Mouse (Mus musculus) spleen, postnatal 10 days (tissue): ENCODE data around the gene Itgbl1.
A peak's percentile ranks its signal among the peaks of the same experiment; 100 is the strongest.
"Not testable (repeated sequence)": the region's sequence is repeated elsewhere in the genome, so short reads cannot be mapped to it uniquely, and the experiment has no call there.

ENCODE experiments used
- DNase-seq, 2 experiments: peaks; one replicate each; pipeline ENCODE4 v3.0.0; 2021 to 2022; ENCODE audit warnings: low spot score in 2 of 2

Gene Itgbl1

DNA sequence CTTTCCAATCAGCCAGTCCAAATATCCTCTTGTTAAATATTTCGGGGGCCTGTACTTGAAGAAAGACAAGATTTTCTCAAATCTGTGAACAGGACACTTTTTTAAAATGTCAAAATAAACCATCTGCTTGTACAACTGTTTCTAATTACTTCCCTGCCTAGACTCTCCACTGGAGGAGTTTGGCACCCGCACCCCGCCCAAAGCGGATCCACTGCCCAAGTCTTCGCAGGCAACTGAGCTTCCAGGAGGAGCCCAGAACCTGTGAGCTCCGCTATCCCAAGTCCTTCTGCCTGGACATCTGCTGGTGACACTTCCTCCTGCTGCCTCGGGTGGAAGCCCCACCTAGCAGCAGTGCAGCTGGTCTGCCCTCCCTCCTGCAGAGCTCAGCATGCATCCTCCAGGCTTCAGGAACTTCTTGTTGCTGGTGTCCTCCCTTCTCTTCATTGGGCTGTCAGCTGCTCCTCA lies at the start of gene Itgbl1:
TSS of gene Itgbl1 (plus strand) at position 51 of the 465 bp plus-strand sequence.
- DNase-seq = no peak

DNA sequence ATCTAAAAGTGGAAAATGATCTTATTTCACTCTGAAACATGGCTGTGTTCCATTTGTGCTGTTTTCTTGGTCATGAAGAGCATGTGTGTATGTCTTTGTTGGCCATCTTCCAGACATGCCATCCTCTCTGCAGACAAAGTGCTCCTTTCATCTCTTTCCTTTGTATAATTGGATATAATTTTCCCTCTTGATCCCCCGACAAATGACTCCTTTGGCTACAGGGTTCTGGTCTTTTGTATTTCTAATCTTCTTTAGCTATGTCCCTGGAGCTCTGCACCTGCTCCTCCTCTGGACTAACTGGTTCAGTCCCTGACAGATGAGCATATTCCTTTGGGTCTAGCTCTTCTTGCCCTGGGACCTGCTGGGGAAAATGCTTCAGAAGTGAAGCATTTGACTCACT lies 36.8 kb upstream of the Itgbl1 start:
- DNase-seq = no peak

DNA sequence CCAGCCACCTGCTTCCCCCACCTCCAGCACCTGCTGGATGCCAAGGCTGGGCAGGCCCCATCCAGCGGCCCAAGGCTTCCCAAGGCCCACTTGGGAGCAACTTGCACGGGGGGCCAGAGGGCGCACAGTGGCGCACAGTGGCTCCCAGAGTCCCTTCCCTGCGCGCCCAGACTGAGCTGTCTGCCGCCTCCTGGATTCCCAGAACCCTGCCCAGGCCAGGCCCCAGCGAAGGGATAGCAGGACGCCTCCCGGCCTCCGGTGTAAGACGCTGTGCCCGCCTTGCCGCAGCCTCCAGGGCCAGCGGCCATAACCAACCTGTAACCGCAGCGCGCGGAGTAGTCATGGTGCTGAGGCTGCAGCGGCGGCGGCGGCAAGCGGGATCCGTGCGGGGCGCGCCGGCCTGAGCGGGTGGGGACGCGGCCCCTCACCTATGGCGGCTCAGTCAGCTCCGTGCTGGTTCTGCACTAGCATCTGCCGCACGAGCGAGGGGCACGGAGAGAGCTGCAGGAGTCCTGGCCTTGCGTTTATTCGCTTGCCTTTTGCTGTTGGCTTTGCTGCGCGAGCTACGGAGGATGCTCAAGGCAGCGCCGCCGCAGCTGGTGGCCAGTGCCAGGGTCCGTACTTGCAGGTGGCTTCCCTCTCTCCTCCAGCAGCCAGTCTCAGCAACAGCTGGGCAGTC lies 33.1 kb upstream of the Itgbl1 start, which contains the start of gene Nalcn:
TSS of gene Nalcn (minus strand) at position 644 of the 679 bp plus-strand sequence.
- DNase-seq = no peak

- DNase-seq = no peak
Measured at GRCm38 (mm10) chr14:123627180-123627562, 32.6 kb upstream of the Itgbl1 start.

DNA sequence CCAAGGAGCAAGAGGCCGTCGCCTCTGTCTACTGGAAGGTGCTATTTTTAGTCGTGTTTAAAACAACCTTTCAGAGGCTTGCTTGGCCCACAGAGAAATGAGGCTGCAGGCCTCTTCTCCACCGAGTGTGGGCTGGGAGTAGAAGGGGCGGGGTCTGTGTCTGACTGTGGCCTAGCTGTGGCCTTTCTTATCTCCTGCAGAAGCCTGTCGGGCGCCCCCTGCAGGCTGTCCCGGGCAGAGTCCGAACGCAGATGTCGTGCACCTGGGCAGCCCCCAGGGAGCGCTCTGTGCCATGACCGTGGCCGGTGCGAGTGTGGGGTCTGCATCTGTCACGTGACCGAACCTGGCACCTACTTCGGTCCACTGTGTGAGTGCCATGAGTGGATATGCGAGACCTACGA lies 1.3 kb downstream of the Itgbl1 start:
- peak in 1 of 2 experiments; percentile 13 for DNase-seq

- DNase-seq = no peak
Measured at GRCm38 (mm10) chr14:123662386-123662785, 2.6 kb downstream of the Itgbl1 start.

GRCm38 (mm10) chr14:123663206-123663605 lies 3.4 kb downstream of the Itgbl1 start:
- DNase-seq = no peak

DNA sequence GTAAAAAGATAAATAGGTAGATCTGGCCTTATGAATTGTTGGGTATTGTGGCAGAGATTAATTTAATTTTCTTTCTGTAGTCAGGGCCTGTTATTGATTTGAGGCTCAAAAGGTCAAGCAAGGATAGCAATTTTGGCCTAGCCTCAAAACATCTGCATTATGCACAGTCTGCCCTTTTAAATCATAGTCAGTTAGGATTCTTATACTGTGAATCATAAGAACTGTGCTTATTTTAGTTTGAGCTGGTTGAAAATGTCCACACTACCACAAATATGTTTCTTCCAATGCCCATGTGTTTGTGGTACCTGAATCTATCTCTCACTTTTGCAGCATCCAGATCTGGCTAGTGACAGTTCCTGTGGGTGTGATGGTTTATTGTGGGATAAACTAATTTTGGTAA lies 4.7 kb downstream of the Itgbl1 start:
- no peak for DNase-seq

GRCm38 (mm10) chr14:123671076-123671475 lies 11.3 kb downstream of the Itgbl1 start:
- DNase-seq = not testable (repeated sequence)

DNA sequence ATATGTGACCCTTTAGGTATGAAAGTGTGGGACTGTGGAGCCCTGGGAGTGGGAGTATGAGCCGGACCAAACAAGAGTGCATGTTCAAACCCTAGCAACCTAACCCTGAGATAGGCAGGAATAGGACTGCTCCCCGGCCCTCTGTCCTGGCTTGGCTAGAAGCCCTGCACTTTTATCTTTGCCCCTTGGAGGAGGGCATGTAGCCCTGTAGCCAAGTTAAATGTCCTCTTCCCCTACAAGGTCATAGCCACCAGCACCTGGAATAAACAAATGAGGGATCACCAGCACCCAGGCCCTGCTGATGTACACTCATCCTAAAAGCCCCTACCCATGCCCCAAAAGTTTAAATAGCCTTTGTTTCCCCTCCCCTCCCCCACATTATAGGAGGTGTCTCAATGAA lies 18.3 kb downstream of the Itgbl1 start:
- DNase-seq = no peak

DNA sequence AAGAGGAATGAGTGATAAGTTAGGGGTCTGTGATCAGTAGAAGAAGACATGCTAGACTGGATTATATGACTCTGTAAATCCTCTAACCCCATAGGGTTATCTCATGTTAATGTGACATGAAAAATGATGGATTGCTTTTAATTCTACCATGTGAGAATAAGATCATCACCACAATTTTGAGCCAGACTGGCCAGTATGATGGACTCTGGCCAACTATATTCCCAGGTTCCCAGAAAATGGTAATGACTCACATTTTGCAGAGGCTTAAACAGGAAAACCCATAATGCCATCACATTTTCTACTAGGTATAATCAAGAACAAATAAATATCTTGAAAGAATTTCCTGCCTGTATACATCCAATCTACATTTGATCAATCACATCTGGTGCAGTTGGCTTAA lies 55.0 kb downstream of the Itgbl1 start:
- no peak for DNase-seq

DNA sequence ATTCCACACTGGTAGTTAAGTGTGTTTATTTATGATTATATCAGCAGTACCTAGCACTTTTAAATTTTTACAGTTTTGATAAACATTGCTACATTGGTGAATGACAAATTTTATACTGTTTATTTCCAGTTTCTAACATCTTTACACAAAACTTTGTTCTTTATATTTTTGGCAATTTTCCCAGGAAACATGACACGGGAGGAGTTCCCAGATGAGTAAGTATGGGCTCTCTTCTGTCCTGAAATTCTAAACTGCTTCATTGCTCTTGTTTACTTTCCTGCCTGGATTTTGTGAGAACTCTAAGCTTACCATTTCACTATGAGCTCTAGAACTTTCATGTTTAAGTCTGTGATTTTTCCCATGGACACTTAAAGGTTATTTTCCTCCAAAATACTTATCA lies 82.3 kb downstream of the Itgbl1 start:
- DNase-seq = no peak

DNA sequence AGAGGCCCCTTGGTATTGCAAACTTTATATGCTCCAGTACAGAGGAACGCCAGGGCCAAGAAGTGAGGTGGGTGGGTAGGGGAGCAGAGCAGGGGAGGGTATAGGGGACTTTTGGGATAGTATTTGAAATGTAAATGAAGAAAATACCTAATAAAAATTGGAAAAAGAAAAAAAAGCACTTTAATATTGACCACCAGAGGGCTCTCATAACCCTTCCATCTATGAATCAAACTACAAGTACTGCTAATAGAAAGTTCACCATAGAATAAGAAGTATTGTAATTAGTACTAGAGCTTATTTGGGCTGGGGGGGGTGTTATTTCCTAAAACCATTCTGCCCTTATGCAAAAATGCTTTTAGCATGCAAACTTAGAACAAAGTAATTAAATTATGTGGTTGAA lies 91.2 kb downstream of the Itgbl1 start:
- DNase-seq = no peak

- DNase-seq = no peak
Measured at GRCm38 (mm10) chr14:123759534-123759933, 99.8 kb downstream of the Itgbl1 start.

DNA sequence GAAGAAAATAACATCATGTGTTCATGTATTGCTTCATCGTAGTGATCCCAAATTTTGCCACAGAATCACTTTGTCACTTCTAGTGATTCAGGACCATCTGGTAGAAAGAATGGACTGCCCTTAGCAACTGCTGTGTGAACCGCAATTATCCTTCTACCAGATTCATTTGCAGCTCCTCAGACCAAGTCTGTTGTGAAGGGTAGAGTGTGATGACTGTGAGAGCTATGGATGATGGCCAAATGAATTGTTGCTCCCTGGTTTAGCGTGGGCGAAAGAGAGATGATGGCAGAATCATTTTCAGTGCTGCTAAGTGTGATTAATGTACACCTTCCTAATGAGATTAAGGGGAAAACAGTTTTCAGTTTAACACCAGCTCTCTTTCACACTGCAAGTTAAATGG lies 100.3 kb downstream of the Itgbl1 start:
- no peak for DNase-seq

DNA sequence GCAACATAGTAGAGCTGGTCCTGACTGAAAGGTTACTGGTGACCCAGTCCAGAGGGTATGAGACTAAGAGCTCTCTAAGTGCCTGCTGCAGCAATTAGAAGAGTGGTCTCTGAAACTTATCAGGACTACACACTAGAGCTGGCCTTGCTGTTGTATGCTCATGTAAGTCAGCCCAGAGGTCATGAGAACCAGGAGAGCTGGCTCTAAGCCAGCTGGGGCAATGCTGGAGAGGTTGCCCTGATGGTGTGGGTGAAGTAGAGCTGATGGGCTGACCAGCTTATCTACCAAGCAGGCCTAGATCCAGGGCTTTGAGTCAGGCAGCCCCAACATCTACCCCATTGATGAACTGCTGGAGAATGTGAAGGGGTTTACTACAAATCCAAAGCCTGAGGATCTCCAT lies 142.0 kb downstream of the Itgbl1 start:
- no peak for DNase-seq

DNA sequence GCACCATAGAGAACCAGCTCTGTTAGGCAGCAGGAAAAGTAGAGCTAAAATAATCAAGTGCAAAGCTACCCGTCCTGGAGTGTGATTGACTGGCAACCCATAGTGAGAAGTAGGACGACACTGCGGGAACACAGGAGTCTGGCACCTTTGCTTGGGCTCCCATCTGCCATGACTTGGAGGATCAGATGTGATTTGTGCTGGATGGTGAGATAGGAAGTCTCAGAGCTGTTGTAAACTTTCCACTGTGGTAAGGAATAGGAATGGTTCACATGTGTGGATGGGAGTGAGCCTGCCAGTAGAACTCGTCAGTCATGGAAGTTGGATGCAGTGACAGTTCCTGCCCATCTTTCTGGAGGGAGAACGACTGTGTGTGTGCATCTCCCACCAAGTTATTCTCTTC lies 177.9 kb downstream of the Itgbl1 start:
- DNase-seq = no peak

- no peak for DNase-seq
Measured at GRCm38 (mm10) chr14:123843675-123844425, 184.1 kb downstream of the Itgbl1 start.

GRCm38 (mm10) chr14:123864531-123864930 lies 204.8 kb downstream of the Itgbl1 start:
- no peak for DNase-seq

GRCm38 (mm10) chr14:123865779-123866726 lies 206.3 kb downstream of the Itgbl1 start:
- no peak for DNase-seq

DNA sequence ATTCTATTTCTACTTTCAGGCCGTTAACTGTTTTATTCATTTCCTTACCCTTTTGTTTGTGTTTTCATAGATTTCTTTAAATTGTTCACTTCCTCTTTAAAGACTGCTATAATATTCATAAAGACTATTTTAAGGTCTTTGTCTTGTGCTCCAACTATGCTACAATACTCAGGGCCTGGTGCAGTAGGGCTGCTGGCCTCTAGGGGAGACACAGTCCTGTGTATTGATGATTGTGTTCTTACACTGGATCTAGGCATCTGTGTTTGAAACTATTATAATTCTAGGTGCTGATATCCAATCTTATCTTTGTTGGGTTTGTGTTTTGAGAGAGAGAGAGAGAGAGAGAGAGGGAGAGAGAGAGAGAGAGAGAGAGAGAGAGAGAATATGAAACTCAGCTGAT lies 268.1 kb downstream of the Itgbl1 start:
- no peak for DNase-seq

- DNase-seq = no peak
Measured at GRCm38 (mm10) chr14:123966531-123966930, 306.8 kb downstream of the Itgbl1 start.
